Mouse (Mus musculus): ENCODE data around the gene Fbxl2. TPM values are rescaled to one million over a fixed set of nuclear protein-coding genes. Genes with fewer than 3 reads are reported as not detected.

Gene Fbxl2
- polyA plus RNA-seq, 1 experiment from 2014 or later = 1.1 TPM

DNA sequence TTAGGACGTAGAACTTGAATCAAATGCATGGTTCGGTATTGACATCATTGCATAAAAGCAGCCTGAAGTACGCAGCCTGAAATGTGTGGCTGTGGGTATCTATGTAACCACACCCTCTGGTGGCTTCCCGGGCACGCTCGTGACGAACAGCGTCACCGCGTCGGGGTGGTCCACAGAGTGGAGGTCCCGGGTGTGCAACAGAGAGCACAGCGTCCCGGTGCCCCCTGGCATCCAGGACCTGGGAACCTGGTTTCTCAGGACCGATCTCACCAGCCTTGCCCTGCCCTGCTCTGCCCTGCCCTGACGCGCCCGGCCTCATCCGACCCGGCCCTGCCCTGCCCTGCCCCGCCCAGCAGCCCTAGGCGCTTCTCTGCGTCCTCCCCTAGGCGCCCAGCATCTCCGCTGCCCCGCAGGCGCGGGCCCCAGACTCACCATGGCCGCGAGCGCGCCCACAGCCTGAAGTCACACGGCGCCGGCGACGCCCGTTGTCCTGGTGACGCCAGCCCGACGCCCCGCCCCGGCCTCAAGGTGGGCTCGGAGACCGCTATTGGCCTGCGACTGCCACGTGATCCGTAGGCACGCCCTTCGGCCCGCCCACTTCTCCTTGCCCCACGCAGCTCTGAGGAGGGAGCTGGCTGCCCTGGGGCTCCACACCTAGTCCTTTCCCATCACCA is 19.6 kb downstream of the Fbxl2 start:
- Histone ChIP-seq H3K27ac (ENCODE audit: low read depth, low read length) (no peak overlapping the region), H3K4me1 (replicated peaks; ENCODE audit: control insufficient read depth, insufficient read depth, low read length) (no peaks in the 10 kb centered on the region), H3K27me3 (replicated peaks; ENCODE audit: control insufficient read depth, insufficient read depth, low read length) (peaks cover 8% of the 10 kb centered on the region; the same call in 1 of the 2 replicates), H3K4me2 (replicated peaks; ENCODE audit: low read depth) (peak overlapping the region; percentile 88), H3K4me3 (ENCODE audit: low read depth, low read length) (peak overlapping the region; percentile 47), H3K9me3 (ENCODE audit: control insufficient read depth) (no peaks in the 10 kb centered on the region), H3K36me3 (ENCODE audit: control insufficient read depth, insufficient read depth) (no peaks in the 10 kb centered on the region), H3K9ac (ENCODE audit: low read depth, low read length) (0 out of 2 replicates have a peak overlapping the region, but pooled peaks have one; percentile 8)
- 0 out of 2 replicates have a peak, but pooled peaks have one; percentile 10 for TF ChIP-seq CTCF (IDR thresholded peaks at IDR 0.05; ENCODE audit: low read depth)
- ATAC-seq = peak; percentile 84
- WGBS = 0% methylated on average over 51 of the region's 52 CpGs

DNA sequence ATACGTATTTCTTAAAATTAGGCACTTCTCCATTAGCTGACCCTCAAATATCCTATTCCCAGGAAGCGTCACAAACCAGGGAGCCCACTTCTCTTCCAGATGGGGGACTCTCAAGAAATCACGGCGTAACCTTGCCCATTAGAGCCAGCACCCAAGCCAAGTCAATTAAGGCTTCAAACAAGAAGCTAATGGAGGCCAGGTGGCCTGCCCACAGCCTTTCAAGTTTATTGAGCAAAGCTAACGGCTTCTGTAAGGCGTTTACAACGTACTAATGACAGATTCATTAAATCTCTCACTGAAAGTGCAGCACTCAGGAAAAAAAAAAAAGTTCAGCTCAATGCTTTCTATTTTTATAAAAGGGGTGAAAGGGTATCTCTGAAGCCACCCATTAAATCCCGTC is 20.1 kb downstream of the Fbxl2 start:
- H3K4me2 ChIP-seq (replicated peaks; ENCODE audit: low read depth) = peak overlapping the region; percentile 88
- H3K9me3 ChIP-seq (ENCODE audit: control insufficient read depth) = no peaks in the 10 kb centered on the region
- no peak for TF ChIP-seq CTCF (IDR thresholded peaks at IDR 0.05; ENCODE audit: low read depth)
- H3K27ac ChIP-seq (ENCODE audit: low read depth, low read length) = no peak overlapping the region
- no peak for ATAC-seq
- 16% methylated on average over 8 of the region's 8 CpGs for WGBS
- H3K27me3 ChIP-seq (replicated peaks; ENCODE audit: control insufficient read depth, insufficient read depth, low read length) = peaks cover 8% of the 10 kb centered on the region; the same call in 1 of the 2 replicates
- H3K4me3 ChIP-seq (ENCODE audit: low read depth, low read length) = peak overlapping the region; percentile 47
- no peaks in the 10 kb centered on the region for H3K36me3 ChIP-seq (ENCODE audit: control insufficient read depth, insufficient read depth)
- H3K4me1 ChIP-seq (replicated peaks; ENCODE audit: control insufficient read depth, insufficient read depth, low read length) = no peaks in the 10 kb centered on the region
- 0 out of 2 replicates have a peak overlapping the region, but pooled peaks have one; percentile 8 for H3K9ac ChIP-seq (ENCODE audit: low read depth, low read length)

DNA sequence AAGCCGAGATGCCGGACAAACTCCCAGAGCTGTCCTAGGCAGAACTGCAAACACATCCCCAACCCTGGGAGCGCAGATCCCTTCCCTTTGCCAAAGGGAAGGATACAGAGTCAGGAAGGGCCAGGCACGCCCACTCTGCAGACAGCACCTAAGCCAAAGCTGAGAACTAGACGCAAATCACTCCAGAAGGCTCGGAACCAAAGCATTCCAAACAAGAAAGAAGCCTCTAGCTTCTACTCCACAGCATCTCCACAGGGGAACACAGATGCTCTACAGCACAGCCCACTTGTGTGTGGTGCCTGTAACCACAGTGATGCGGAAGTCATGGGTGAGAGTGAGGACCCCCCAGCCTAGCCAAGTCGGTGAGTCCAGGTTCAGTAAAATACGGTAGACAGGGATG is 20.8 kb downstream of the Fbxl2 start:
- no peak for TF ChIP-seq CTCF (IDR thresholded peaks at IDR 0.05; ENCODE audit: low read depth)
- H3K27ac ChIP-seq (ENCODE audit: low read depth, low read length) = no peak overlapping the region
- no peak for ATAC-seq
- no peak overlapping the region for H3K4me3 ChIP-seq (ENCODE audit: low read depth, low read length)
- H3K36me3 ChIP-seq (ENCODE audit: control insufficient read depth, insufficient read depth) = no peaks in the 10 kb centered on the region
- H3K9ac ChIP-seq (ENCODE audit: low read depth, low read length) = no peak overlapping the region
- H3K4me2 ChIP-seq (replicated peaks; ENCODE audit: low read depth) = no peak overlapping the region
- 52% methylated on average over 9 of the region's 9 CpGs for WGBS
- peaks cover 8% of the 10 kb centered on the region; the same call in 1 of the 2 replicates for H3K27me3 ChIP-seq (replicated peaks; ENCODE audit: control insufficient read depth, insufficient read depth, low read length)
- no peaks in the 10 kb centered on the region for H3K4me1 ChIP-seq (replicated peaks; ENCODE audit: control insufficient read depth, insufficient read depth, low read length)
- no peaks in the 10 kb centered on the region for H3K9me3 ChIP-seq (ENCODE audit: control insufficient read depth)

DNA sequence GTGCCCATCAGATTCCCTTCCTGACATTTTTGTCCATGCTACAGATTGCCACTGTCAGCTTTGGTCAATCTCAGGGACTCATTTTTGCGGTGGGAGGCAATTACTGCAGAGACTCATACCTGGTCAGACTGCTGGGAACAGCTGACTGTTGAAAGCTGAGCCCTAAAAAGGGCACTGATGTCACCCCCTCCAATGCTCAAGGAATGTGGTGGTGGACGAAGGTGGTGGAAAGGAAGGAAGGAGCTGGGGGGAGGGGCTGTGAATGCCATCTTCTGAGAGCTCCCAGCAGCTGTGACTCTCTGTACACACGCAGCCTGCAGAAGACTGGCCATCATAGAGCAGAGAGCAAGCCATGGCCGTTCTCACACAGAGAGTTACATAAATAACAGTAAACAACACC is 23.9 kb downstream of the Fbxl2 start:
- no peak for ATAC-seq
- H3K27ac ChIP-seq (ENCODE audit: low read depth, low read length) = no peak overlapping the region

DNA sequence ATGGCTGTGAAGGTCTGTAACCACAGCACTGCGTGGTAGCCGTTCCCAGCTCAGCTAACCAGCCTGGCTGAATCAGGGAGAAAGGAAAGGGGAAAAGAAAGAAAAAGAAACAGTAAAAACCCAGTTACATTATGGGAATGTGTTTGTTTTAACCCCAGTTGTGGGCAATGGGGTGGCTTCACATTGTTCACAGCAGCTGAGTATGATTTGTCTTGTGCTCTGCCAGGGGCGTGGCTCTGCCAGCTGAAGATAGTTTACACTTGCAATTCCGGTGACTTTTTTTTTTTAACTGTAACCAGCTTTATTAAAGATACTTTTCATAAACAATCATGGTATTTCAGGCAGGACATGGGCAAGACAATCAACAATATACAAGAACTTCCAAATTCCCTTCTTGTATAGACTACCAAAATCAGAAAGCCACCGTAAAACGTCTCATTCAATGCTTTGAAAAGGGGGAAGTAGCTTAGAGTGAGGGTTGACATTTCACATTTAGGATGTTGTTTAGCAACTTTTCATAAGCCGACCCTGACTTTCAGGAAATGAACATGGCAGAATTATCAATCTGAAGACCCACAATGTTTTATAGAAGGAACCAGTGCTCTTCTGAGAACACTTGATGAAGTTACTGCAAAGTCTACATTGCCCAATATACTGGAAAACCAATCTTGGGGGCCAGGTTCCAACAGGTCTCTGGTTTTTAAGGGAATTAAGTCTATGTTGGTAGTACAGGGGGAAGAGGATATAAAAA is 26.8 kb downstream of the Fbxl2 start:
- no peak overlapping the region for H3K4me2 ChIP-seq (replicated peaks; ENCODE audit: low read depth)
- no peaks in the 10 kb centered on the region for H3K27me3 ChIP-seq (replicated peaks; ENCODE audit: control insufficient read depth, insufficient read depth, low read length)
- 82% methylated on average over 7 of the region's 7 CpGs for whole genome bisulfite sequencing
- H3K27ac ChIP-seq (ENCODE audit: low read depth, low read length) = no peak overlapping the region
- no peak for ATAC-seq
- no peak for TF ChIP-seq CTCF (IDR thresholded peaks at IDR 0.05; ENCODE audit: low read depth)
- no peaks in the 10 kb centered on the region for H3K9me3 ChIP-seq (ENCODE audit: control insufficient read depth)
- no peaks in the 10 kb centered on the region for H3K4me1 ChIP-seq (replicated peaks; ENCODE audit: control insufficient read depth, insufficient read depth, low read length)
- no peaks in the 10 kb centered on the region for H3K36me3 ChIP-seq (ENCODE audit: control insufficient read depth, insufficient read depth)
- no peak overlapping the region for H3K4me3 ChIP-seq (ENCODE audit: low read depth, low read length)
- H3K9ac ChIP-seq (ENCODE audit: low read depth, low read length) = no peak overlapping the region

More for the DNA sequence above, 23.9 kb downstream of the Fbxl2 start:
- Histone ChIP-seq H3K9ac (ENCODE audit: low read depth, low read length) (no peak overlapping the region), H3K36me3 (ENCODE audit: control insufficient read depth, insufficient read depth) (no peaks in the 10 kb centered on the region), H3K27me3 (replicated peaks; ENCODE audit: control insufficient read depth, insufficient read depth, low read length) (peaks cover 8% of the 10 kb centered on the region; the same call in 1 of the 2 replicates), H3K4me1 (replicated peaks; ENCODE audit: control insufficient read depth, insufficient read depth, low read length) (no peaks in the 10 kb centered on the region), H3K4me2 (replicated peaks; ENCODE audit: low read depth) (no peak overlapping the region), H3K4me3 (ENCODE audit: low read depth, low read length) (no peak overlapping the region), H3K9me3 (ENCODE audit: control insufficient read depth) (no peaks in the 10 kb centered on the region)
- TF ChIP-seq CTCF (IDR thresholded peaks at IDR 0.05; ENCODE audit: low read depth) = no peak
- whole genome bisulfite sequencing = 40% methylated on average over 4 of the region's 4 CpGs

DNA sequence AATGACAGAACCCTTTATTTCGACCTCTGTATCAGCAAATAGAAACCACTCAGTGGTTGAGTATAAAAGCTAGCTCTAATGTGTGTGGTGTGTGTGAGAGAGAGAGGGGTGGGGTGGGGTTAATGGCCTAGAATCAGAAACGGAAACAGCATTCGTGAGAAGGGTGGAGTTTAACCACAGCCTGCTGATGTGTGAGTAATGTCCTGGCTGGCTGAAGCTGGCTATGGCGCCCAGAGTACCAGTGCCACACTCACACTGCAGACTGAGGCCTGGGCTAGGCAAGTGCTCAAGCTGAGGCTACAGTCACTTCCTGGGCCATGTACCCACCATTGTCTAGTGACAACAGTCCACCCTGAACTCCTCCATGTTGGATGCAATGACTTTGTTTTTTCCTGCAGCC is 29.6 kb downstream of the Fbxl2 start:
- 63% methylated on average over 4 of the region's 4 CpGs for WGBS
- ATAC-seq = no peak
- H3K36me3 ChIP-seq (ENCODE audit: control insufficient read depth, insufficient read depth) = no peaks in the 10 kb centered on the region
- H3K9ac ChIP-seq (ENCODE audit: low read depth, low read length) = no peak overlapping the region
- H3K4me2 ChIP-seq (replicated peaks; ENCODE audit: low read depth) = no peak overlapping the region
- no peak for TF ChIP-seq CTCF (IDR thresholded peaks at IDR 0.05; ENCODE audit: low read depth)
- H3K4me3 ChIP-seq (ENCODE audit: low read depth, low read length) = no peak overlapping the region
- no peaks in the 10 kb centered on the region for H3K27me3 ChIP-seq (replicated peaks; ENCODE audit: control insufficient read depth, insufficient read depth, low read length)
- H3K4me1 ChIP-seq (replicated peaks; ENCODE audit: control insufficient read depth, insufficient read depth, low read length) = no peaks in the 10 kb centered on the region
- H3K27ac ChIP-seq (ENCODE audit: low read depth, low read length) = no peak overlapping the region
- H3K9me3 ChIP-seq (ENCODE audit: control insufficient read depth) = no peaks in the 10 kb centered on the region
